ENCODE assay signal across 23 mouse cellular contexts in genomic region chrX:151831260-151831659, GRCm38 (mm10).
"Had no signal": no experiment of that assay in that cellular context is flagged by ENCODE, and none has a peak within 500 bp of the region (broad histone marks: within the 10 kb centered on the region; RNA-seq: fewer than 3 reads in every experiment).

No protein-coding gene starts in this region.

- DNase-seq: kidney, adult 2 months; kidney, postnatal 14 days; kidney, postnatal 4 days; left cerebral cortex, postnatal 4 days; lung, adult 18-20 months; lung, postnatal 10 days; lung, postnatal 36 days; retina, postnatal 1 day; right cerebral cortex, postnatal 4 days; thymus, adult 2 months; thymus, postnatal 14 days; thymus, postnatal 4 days had no signal

- H3K4me2 ChIP-seq: kidney, embryonic 15.5 days; limb, embryonic 12.5 days; limb, embryonic 15.5 days; lung, embryonic 15.5 days; midbrain, embryonic 13.5 days; neural tube, embryonic 13.5 days had no signal

- H3K36me3 ChIP-seq: kidney, embryonic 15.5 days; limb, embryonic 15.5 days; lung, embryonic 15.5 days; midbrain, embryonic 13.5 days; neural tube, embryonic 13.5 days had no signal

- ATAC-seq: intestine, postnatal 0 days; midbrain, embryonic 13.5 days; midbrain, embryonic 16.5 days had no signal

- H3K4me3 ChIP-seq: kidney, embryonic 15.5 days; limb, embryonic 12.5 days; limb, embryonic 15.5 days; lung, embryonic 15.5 days; midbrain, embryonic 10.5 days; midbrain, embryonic 13.5 days; myocyte; neural tube, embryonic 13.5 days had no signal

- H3K9me3 ChIP-seq: kidney, embryonic 15.5 days; limb, embryonic 12.5 days; limb, embryonic 15.5 days; lung, embryonic 15.5 days; midbrain, embryonic 10.5 days; midbrain, embryonic 13.5 days; neural tube, embryonic 13.5 days had no signal

- H3K27ac ChIP-seq: kidney, embryonic 15.5 days; limb, embryonic 12.5 days; limb, embryonic 15.5 days; lung, embryonic 15.5 days; midbrain, embryonic 10.5 days; midbrain, embryonic 13.5 days; neural tube, embryonic 13.5 days; stomach, postnatal 0 days had no signal

- H3K9ac ChIP-seq: kidney, embryonic 15.5 days; limb, embryonic 12.5 days; limb, embryonic 15.5 days; lung, embryonic 15.5 days; midbrain, embryonic 13.5 days; neural tube, embryonic 13.5 days had no signal

- H3K27me3 ChIP-seq: lung, embryonic 15.5 days had no signal

- H3K4me1 ChIP-seq: kidney, embryonic 15.5 days; limb, embryonic 12.5 days; limb, embryonic 15.5 days; lung, embryonic 15.5 days; midbrain, embryonic 10.5 days; midbrain, embryonic 13.5 days; neural tube, embryonic 13.5 days had no signal
